Mouse (Mus musculus) thymus, adult 18-20 months (tissue): ENCODE data around the gene Cpne4.
A peak's percentile ranks its signal among the peaks of the same experiment; 100 is the strongest.

Experiments used
- DNase-seq, 2 experiments: peaks; one replicate each; pipeline ENCODE4 v3.0.0; 2022; ENCODE audit warnings: mixed read lengths in 2 of 2

Cpne4 gene

GRCm38 (mm10) chr9:104546986-104547385 is at the start of gene Cpne4:
Gene Cpne4 (plus strand): TSS chr9:104547286.
- no peak for DNase-seq

- no peak for DNase-seq
Observed at GRCm38 (mm10) chr9:104515187-104515586, 31.9 kb upstream of the Cpne4 start.

DNA sequence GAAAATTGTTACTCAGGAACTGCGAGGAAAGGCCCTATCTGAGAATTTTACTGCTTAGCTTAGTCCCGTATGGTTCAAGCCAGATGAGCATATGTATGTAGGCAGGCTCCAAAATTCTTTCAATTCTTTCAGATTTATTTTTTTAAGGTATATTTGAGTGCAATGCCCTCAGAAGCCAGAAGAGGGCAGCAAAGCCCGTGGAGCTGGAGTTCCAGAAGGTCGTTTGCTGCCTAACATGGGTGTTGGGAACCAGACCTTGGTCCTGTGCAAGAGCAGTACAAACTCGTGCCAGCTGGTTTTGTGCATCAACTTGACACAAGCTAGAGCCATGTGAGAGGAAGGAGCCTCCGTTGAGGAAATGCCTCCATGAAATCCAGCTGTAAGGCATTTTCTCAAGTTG is 11.6 kb upstream of the Cpne4 start:
- DNase-seq, result no peak

GRCm38 (mm10) chr9:104565815-104566214 is 18.7 kb downstream of the Cpne4 start:
- DNase-seq, result no peak

DNA sequence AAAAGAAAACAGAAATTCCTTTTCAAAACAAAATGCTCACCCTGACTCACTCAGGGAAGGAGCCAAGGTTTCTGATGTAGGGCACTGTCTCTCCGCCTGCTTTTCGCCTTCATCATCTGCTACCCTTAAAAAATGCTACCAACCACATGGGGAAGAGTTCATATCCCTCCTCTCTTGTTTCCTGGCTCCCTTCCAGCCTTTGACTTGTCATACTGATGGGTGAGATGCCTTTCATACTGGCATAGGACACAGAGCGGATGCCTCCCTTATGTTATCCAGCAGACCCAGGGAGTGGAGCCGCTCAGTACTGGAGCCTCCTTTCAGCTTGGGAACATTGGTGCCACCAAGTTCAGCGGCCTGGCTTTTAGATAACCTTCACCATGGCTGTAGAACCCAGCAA is 19.4 kb downstream of the Cpne4 start:
- DNase-seq, result no peak

DNA sequence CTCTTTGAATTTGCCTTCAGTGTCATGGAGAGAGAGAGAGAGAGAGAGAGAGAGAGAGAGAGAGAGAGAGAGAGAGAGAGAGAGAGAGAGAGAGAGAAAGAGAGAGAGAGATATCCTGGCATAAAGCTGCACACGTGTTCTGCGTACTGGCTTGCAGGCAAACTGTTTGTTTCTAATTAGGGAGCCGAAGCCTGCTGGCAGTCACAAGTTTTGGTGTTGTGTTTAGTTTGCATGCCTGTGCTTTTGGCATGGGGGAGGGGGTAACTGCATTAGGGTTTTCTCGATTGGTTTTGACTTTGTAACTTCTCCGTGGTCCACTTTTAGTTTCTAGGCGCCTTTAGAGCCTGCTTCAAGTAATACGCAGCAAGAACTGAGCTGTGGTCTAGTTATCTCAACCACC is 20.0 kb downstream of the Cpne4 start:
- DNase-seq, result no peak

GRCm38 (mm10) chr9:104569480-104570167 is 22.5 kb downstream of the Cpne4 start:
- peak; percentile 7 for DNase-seq

GRCm38 (mm10) chr9:104572856-104573255 is 25.8 kb downstream of the Cpne4 start:
- DNase-seq, result no peak

DNA sequence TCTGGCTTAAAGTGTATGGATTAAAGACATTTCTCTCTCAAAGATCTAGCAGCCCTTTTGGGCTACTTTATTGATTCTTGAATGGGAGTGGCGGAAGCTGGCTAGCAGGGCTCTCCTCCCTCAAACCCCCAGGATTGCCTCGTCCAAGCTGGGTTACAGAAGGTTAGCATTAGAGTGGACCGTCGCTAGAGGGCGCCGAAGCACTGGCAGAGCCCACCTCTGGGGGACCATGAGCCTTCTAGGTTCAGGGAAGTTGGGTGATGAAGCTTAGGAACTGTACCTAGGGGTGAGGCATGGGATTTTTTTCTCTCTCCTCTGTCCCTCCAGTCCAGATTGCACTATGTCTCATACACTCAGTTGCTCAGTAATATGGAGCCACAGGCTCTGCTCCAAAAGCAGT is 27.4 kb downstream of the Cpne4 start:
- DNase-seq, result no peak

DNA sequence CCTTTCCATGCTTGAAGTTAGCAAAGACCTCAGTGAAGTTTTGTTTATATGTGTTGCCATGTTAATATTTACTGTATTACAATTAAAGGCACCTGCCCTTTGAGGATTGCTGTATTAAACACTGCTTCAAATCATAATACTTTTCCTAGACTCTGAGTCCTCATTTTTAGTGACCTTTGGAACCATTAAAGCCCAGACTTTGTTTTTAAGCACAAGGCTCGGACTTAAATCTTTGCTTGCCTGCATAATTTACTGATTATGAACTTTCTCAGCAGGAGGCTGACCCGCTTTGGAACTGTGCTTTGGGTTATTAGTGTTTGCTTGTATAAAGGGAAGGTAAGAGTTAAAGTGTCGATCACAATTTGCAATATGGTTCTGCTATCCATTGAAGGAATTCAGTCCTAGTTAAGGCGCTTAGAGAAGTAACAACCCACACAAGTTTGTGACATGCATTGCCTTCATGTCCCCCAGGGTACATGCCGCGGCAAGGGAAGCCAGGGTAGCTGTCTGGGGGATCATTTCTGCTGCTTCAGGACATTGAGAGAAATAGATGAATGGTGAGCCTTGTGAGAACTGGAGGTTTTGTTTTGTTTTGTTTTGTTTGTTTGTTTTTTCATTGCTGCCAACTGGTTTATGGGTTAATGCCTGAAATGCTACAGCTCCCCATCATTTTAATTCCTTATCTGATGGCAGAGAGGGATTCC is 35.0 kb downstream of the Cpne4 start:
- DNase-seq, result no peak

GRCm38 (mm10) chr9:104582675-104583074 is 35.6 kb downstream of the Cpne4 start:
- no peak for DNase-seq

- no peak for DNase-seq
Observed at GRCm38 (mm10) chr9:104594550-104594949, 47.5 kb downstream of the Cpne4 start.

- DNase-seq, result no peak
Observed at GRCm38 (mm10) chr9:104594979-104595378, 47.9 kb downstream of the Cpne4 start.

DNA sequence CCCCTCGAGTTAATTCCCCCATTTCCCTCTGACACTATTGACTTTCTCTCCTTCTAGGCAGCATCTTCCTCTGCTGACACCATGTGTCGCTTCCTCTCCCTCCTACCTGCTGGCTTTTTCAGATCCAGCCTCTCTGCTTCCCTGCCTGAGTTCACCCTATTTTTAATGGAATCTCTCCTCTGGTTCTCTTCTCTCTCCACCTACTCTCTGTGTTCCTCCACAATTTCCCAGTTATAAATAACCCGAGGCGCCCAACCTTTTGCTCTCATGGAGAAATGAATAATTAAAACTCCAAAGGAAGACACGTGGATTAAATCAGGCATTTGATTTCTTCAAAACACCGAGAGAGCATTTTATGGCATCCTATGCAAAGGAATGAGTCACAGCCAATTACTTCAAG is 65.4 kb downstream of the Cpne4 start:
- no peak for DNase-seq

DNA sequence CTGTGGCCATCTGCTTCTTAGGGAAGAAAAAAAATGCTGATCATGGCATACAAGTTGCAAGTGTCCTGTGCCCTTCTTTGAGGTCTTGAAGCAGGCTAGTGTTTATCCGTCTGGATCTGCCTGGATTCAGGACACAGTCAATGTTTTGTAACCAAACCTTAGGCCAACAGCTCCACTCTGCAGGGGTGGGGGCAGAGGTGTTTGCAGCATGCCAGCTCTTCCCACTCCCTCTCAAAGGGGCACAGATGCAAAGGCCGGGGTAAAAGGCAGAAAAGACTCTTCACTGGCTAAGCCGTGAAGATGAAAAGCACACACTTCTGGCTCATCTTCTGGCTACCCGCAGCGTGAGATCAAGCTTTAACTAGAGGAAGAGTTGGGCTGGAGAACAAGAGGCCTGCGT is 69.6 kb downstream of the Cpne4 start:
- DNase-seq, result no peak

DNA sequence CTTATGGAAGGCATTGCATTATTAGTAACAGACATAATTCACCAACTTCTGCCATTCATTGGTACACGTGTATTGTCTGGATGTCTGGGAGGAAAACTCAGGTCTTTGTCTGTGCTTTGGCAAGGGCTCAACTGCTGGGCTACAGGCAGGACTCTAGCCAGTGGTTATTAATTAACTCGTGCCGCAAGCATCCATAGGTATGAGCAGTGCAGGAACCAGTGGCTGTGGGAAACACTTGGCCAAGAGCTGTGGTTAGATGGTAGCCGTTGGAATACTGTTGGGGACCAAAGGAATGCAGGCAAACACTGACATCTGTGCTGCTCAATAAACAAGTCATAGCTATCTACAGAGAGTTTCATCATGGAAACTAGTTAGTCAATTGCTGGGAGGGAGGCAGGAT is 76.5 kb downstream of the Cpne4 start:
- no peak for DNase-seq

- DNase-seq, result no peak
Observed at GRCm38 (mm10) chr9:104627816-104628215, 80.7 kb downstream of the Cpne4 start.

DNA sequence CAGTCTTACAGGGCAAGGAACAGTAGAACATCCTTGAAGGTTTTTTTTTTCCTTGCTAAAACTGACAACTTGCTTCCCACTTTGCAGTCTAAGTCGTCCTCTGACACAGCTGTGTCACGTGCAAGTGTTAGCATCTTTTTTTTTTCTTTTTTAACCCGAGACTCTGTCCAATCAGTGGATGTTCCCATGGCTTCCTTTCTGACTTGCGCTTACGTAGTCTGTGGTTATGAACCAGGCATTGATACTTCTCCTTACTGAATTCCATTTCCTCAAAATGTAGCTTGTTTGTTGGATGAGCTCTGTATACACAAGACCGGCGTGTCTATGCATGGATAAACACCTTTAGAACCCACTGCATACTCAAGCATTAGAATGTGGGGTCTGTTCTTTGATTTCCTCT is 82.2 kb downstream of the Cpne4 start:
- no peak for DNase-seq

GRCm38 (mm10) chr9:104646348-104646994 is 99.4 kb downstream of the Cpne4 start:
- DNase-seq, result no peak

DNA sequence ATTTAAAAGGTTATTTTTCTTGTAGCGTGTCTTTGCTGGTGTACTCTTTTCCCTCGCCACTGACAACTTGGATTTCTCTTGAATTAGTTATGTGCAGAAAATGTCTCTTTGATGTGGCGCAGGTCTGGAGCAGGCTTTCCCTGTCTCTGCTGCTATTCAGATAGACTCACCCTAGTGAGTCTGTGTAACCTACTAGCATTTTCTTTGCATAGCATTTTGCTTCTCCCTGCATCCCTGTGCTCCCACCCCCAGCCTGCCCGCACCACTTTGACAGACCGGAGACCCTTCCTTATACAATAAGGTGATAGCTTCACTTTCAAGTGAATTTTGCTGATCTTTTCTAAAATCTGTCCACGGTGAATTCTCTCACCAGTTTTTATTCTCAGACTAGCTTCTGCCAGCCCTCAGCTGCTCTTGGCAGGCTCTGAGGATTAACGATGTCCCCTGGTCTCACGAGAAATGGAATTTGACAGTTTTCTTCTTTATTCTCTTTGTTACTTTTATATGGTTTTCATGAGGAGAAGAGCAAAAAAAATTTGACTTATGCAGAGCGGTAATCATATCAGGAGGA is 105.7 kb downstream of the Cpne4 start:
- DNase-seq, result no peak

GRCm38 (mm10) chr9:104659758-104660157 is 112.7 kb downstream of the Cpne4 start:
- DNase-seq, result no peak

GRCm38 (mm10) chr9:104676665-104677064 is 129.6 kb downstream of the Cpne4 start:
- no peak for DNase-seq

DNA sequence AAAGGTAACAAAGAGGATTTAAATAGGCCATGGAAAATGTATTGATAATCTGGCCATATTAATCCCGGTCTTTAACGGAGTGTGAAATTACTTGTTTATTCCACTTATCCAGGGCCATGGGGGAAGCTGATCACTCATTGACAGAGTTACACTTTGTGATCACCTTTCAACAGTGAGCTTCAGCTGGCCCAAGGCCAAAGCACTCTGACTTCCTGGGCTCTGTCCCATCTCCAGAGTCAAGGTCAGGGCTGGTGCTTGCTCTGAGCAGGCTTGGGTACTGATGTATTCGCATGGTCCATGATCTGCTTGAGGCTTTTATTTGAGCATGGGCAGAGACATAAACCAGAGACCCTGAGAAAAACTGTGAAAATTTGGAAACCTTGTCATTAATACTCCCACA is 131.5 kb downstream of the Cpne4 start:
- DNase-seq, result no peak

DNA sequence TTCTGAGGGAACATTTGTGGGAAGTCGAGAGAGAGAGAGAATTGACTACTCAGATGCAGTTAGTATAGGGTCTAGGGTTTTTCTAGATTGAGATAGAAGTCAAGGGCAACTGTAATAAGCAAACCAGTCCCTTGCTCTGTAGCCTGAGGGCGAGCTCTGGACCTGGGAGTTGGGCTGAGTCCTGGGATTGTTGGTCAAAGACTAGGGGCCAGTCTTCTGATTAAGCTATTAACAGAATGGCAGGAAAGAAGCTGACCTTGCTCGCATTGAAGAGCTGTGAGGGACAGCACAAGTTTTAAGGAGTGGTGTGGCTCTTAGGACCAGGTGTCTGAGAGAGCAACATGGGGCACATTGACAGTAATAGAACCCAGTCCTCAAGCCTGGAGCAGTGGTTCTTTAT is 140.0 kb downstream of the Cpne4 start:
- no peak for DNase-seq
